Mouse (Mus musculus): ENCODE results near the gene Rabl6. TPM values are rescaled to one million over a fixed set of nuclear protein-coding genes. Genes with fewer than 3 reads are reported as not detected.

The Rabl6 gene
- polyA plus RNA-seq, 1 experiment from 2014 or later, result 61.6 TPM

DNA sequence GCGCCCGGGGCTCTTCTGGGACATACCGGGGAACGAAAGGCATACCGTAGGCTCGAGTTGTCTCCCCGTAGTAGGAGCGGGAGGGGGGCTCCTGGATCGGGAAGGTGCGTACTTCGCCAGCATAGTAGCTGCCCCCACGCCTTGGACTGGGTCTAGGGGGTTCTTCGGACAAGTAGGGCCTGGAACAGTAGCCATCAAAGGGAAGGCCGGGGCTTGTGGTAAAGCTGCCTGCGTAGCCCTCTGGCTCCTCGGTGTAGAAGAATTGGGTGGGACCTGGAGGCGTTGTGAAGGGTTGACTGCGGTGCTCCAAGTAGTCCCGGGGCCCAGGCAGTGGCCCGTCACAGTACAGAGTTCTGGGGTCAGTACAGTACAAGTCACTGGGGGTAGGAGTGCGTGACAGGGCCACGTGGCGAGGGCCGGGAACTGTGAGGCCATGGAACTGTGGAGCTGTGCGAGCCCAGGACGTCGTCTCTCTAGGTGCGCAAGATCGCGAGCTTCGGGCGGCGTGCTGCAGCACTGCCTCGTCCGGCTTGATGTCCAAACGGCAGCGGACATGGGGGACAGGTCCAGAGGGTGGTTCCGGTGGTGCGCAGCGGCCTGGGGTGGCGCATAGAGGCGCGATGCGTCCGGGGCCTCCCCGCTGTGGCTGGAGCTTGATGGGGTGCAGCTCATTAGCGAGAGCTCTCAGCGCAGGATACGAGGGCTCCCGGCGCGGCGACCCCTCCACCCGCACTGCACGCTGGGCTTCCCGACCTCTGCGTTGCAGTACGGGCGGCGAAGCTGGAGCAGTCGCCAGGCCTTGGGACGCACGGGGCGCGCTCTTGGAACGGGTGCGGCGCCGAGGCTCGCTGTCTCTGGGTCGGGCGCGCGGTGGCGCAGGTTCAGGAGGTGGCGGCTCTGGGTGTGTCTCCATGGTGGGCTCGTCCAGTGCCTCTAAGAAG is 29.3 kb downstream of the Rabl6 start:
- 8% methylated on average over 77 of the region's 77 CpGs for WGBS
- peaks cover 29% of the 10 kb centered on the region for H3K36me3 ChIP-seq (replicated peaks; ENCODE audit: control insufficient read depth, insufficient read depth)

DNA sequence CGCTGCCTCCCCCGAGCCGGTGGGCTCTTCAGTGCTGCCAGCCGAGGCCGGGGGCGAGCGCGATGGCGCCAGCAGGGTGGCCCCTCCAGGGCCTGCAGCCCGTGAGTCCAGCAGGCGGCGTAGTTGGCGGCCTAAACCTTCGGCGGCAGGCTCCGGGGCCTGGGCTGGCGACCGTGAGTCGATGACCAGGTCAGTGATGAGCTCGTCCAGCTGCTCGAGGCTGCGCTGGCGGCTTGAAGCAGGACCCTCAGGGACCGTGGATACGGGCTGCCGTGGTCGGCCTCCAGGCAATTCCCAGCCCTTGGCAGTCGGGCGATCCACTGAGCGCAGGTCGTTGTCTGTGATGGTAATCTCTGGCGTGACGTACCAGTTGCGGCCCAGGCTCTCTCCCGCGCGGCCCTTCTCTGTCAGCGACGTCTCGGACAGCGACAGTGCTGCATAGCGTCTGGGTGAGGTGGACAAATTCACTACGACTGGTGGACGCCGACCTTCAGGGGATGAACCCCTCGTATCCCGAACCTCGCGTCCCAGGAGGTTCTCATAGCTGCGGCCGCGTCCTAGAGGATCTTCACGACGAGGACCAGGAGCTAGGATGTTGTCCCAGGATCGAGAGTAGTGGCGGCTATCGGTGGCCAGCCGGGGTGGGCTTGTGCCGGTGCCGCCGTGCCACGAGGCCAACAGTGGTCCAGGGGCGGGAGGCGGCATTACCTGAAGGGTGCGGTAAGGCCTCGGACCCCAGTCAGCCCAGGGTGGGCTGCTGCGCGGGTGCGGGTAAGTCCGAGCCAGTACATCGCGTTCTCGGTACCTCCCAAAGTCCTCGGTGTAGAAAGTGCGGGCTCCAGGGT is 30.1 kb downstream of the Rabl6 start:
- Histone ChIP-seq H3K36me3 (replicated peaks; ENCODE audit: control insufficient read depth, insufficient read depth) (peaks cover 20% of the 10 kb centered on the region), H3K9me3 (ENCODE audit: control insufficient read depth, low read length) (no peaks in the 10 kb centered on the region), H3K4me1 (replicated peaks; ENCODE audit: control insufficient read depth, insufficient read depth, low read length) (peaks cover 51% of the 10 kb centered on the region), H3K4me2 (replicated peaks) (peak overlapping the region; percentile 19), H3K9ac (peak overlapping the region; percentile 31; the same call in 1 of the 2 replicates), H3K27ac (no peak overlapping the region), H3K27me3 (ENCODE audit: control insufficient read depth, insufficient read depth, low read length) (peaks cover 56% of the 10 kb centered on the region), H3K4me3 (replicated peaks; ENCODE audit: low read length) (peak overlapping the region; percentile 14)
- 8% methylated on average over 74 of the region's 75 CpGs for WGBS
- no peak for DNase-seq (ENCODE audit: low spot score)
- ATAC-seq (ENCODE audit: low FRiP score), result no peak

More for the DNA sequence above, 29.3 kb downstream of the Rabl6 start:
- H3K9me3 ChIP-seq (ENCODE audit: control insufficient read depth, low read length), result no peaks in the 10 kb centered on the region
- no peak for ATAC-seq (ENCODE audit: low FRiP score)
- no peak overlapping the region for H3K9ac ChIP-seq
- H3K4me3 ChIP-seq (replicated peaks; ENCODE audit: low read length), result peak overlapping the region; percentile 14
- DNase-seq (ENCODE audit: low spot score), result no peak
- H3K4me1 ChIP-seq (replicated peaks; ENCODE audit: control insufficient read depth, insufficient read depth, low read length), result peaks cover 42% of the 10 kb centered on the region
- no peak overlapping the region for H3K27ac ChIP-seq
- peaks cover 56% of the 10 kb centered on the region for H3K27me3 ChIP-seq (ENCODE audit: control insufficient read depth, insufficient read depth, low read length)
- H3K4me2 ChIP-seq (replicated peaks), result peak overlapping the region; percentile 33

DNA sequence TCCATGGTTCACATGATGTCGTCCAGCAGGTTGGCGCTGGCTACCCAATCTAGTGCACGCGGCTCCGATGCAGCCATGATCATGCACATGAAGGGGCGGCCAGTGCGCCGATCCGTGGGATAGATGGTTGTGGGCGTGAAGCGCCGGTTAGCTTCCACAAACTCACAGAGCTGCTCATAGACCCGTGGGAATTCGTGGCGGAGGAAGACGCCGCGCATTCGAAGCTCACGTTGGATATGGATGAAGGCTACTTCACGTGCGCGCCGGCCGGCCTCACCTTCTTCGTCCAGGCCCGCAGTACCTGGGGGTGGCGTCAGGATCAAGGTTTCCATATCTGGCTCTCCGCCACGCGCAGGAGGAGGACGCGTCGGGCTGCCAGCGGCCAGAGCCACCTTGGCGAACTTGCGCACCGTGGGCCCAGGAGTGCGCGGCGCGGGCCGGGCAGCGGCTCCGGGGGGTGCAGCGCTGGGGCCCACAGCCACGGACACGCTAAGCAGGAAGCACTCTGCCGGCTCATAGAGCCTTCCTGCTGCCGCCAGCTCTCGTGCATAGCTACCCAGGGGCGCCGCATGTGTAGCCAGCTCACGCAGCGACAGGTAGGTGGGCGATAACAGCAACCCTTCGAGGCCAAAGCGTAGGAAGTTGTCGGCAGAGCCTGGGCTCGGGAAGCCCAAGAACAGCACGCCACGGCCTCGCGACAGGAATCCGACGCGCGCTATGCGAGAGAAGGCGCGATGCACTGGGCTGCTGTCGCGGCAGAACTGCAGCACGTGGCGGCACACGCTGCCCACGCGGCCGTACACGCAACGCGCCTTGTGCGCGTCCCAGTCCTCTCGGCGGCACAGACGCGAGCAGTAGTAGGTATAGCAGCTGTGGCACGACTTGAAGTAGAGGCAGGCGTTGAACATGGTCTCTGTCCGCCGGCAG is 31.1 kb downstream of the Rabl6 start:
- Histone ChIP-seq H3K36me3 (replicated peaks; ENCODE audit: control insufficient read depth, insufficient read depth) (peaks cover 14% of the 10 kb centered on the region), H3K4me3 (replicated peaks; ENCODE audit: low read length) (peak overlapping the region; percentile 14), H3K9me3 (ENCODE audit: control insufficient read depth, low read length) (no peaks in the 10 kb centered on the region), H3K27me3 (ENCODE audit: control insufficient read depth, insufficient read depth, low read length) (peaks cover 56% of the 10 kb centered on the region), H3K27ac (no peak overlapping the region), H3K4me2 (replicated peaks) (peak overlapping the region; percentile 19), H3K4me1 (replicated peaks; ENCODE audit: control insufficient read depth, insufficient read depth, low read length) (peaks cover 43% of the 10 kb centered on the region), H3K9ac (no peak overlapping the region; the same call in 1 of the 2 replicates)
- no peak for ATAC-seq (ENCODE audit: low FRiP score)
- DNase-seq (ENCODE audit: low spot score), result no peak
- WGBS, result 16% methylated on average over 92 of the region's 92 CpGs

DNA sequence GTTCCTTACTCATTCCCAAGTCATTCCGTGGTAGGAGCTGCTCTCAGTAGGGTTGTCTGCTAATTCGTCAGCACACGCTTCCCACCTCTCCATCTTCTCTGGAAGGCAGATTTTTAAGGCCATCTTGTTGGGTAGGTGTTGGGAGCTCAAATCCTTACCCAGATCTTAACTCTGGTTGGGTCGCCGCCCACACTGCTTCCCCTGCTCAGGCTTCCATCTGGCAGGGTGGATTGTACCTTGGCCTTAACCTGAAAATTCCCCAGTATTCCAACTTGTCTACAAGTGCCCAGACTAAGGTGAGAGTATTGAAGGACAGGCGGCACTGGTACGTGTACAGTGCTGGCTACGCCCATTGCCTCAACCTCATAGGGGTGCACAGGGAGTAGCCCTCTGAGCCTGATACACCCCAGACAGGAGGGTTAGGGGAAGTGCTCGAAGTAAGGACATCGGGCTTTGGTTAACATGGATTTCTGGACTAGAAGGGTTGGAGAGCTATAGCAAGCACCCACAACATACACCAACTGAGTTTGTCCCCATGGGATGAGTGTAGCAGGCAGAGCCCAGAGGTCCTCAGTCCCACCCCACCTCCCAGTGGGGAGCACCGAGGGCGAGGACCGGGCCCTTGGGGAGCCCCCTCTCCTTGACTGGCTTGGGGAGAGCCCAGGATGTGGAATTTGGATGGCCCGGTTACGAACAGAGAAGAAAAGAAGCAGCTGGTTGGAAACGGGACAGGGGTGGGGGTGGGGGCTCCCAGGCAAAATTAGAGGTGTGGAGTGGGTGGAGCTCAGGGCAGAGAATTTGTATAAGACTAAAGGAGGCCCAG is 32.1 kb downstream of the Rabl6 start:
- Histone ChIP-seq H3K36me3 (replicated peaks; ENCODE audit: control insufficient read depth, insufficient read depth) (peaks cover 14% of the 10 kb centered on the region), H3K4me3 (replicated peaks; ENCODE audit: low read length) (no peak overlapping the region), H3K4me2 (replicated peaks) (no peak overlapping the region; the same call in 1 of the 2 replicates), H3K9ac (no peak overlapping the region), H3K27me3 (ENCODE audit: control insufficient read depth, insufficient read depth, low read length) (peaks cover 56% of the 10 kb centered on the region), H3K4me1 (replicated peaks; ENCODE audit: control insufficient read depth, insufficient read depth, low read length) (peaks cover 40% of the 10 kb centered on the region), H3K27ac (no peak overlapping the region), H3K9me3 (ENCODE audit: control insufficient read depth, low read length) (no peaks in the 10 kb centered on the region)
- WGBS, result 72% methylated on average over 16 of the region's 16 CpGs
- ATAC-seq (ENCODE audit: low FRiP score), result no peak
- DNase-seq (ENCODE audit: low spot score), result no peak

DNA sequence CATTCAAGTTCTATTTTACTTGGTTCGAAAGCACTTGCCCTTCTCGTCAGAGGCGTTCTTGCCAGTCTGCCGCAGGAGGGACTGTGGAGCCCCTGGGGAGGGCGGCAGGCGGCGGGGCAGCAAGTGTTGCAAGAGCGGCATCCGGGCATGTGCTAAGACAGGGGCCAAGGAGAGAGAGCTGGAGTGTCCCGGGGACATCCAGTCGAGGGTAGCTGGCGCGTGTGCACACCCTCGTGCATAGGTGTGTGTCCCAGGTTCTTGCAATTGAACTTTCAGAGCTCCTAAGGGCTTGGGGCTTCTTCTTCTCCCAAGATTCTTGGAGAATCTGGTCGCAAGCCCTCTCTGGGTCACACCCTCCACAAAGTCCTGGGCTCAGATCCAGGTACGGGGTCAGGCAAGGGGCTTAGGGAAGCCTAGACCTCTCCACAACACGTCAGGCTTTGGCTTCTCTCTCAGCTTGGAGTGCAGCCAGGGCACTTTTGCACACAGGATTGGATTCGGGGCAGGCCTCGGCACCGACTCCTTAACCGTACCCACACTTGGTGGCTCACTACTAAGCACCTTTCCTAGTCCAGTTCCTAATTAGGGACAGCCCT is 32.8 kb downstream of the Rabl6 start:
- no peak for ATAC-seq (ENCODE audit: low FRiP score)
- Histone ChIP-seq H3K4me1 (replicated peaks; ENCODE audit: control insufficient read depth, insufficient read depth, low read length) (peaks cover 33% of the 10 kb centered on the region), H3K27me3 (ENCODE audit: control insufficient read depth, insufficient read depth, low read length) (peaks cover 52% of the 10 kb centered on the region), H3K36me3 (replicated peaks; ENCODE audit: control insufficient read depth, insufficient read depth) (peaks cover 14% of the 10 kb centered on the region), H3K4me2 (replicated peaks) (peak overlapping the region; percentile 90), H3K27ac (peak overlapping the region; percentile 85), H3K9ac (peak overlapping the region; percentile 56), H3K4me3 (replicated peaks; ENCODE audit: low read length) (peak overlapping the region; percentile 51), H3K9me3 (ENCODE audit: control insufficient read depth, low read length) (no peaks in the 10 kb centered on the region)
- no peak for DNase-seq (ENCODE audit: low spot score)
- WGBS, result 15% methylated on average over 21 of the region's 21 CpGs

DNA sequence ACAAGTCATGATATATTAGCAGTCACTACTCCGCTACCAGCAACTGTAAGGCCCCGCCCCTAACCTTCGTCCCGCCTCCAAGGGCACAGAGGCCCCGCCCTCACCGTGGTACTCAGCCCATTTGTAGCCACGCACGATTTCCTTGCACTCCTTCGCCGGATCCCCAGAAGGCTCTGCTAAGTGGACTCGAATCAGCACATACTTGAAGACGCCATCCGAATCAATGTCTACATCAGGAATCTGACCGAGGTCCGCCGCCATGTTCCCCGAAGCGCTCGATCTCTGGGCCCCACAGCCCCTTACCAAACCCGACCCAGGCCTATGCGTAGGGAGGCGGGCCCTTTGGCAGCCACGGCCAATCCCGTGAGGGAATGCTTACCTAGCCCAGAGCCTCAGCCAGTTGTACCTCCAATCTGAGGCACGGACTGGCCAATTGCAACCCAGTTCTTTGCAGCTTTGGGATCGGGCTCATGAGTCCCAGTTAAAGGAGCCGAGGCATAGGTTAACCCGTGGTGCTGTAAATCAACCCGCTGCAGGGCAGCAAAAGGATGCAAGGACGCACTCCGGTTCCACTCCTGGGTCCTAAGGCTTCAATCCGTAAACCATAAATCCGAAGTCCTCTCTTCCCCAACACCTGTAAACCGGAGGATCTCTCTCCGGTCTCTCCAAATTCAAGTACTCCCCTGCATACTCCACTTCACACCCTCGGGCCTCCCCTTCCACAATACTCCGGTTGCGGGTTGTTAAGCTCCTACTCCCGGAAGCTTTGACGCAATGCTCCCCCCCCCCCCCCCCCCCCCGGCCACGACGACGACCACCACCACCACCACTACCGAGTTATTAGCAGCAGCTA is 33.5 kb downstream of the Rabl6 start, which contains the start of the genes Mamdc4 and Phpt1:
TSS of gene Mamdc4 (minus strand) at position 267 of the 853 bp plus-strand sequence.
TSS of gene Phpt1 (minus strand) at position 646 of the 853 bp plus-strand sequence.
- WGBS, result under 1% methylated on average over 42 of the region's 45 CpGs
- peaks cover 28% of the 10 kb centered on the region for H3K4me1 ChIP-seq (replicated peaks; ENCODE audit: control insufficient read depth, insufficient read depth, low read length)
- peaks cover 16% of the 10 kb centered on the region for H3K36me3 ChIP-seq (replicated peaks; ENCODE audit: control insufficient read depth, insufficient read depth)
- no peaks in the 10 kb centered on the region for H3K9me3 ChIP-seq (ENCODE audit: control insufficient read depth, low read length)
- DNase-seq (ENCODE audit: low spot score) (peak; percentile 97), ATAC-seq (ENCODE audit: low FRiP score) (peak; percentile 99)
- peak within 1 kb of the TSS; percentile 90 for H3K4me2 ChIP-seq (replicated peaks)
- peak within 1 kb of the TSS; percentile 56 for H3K9ac ChIP-seq
- peak within 1 kb of the TSS; percentile 51 for H3K4me3 ChIP-seq (replicated peaks; ENCODE audit: low read length)
- H3K27me3 ChIP-seq (ENCODE audit: control insufficient read depth, insufficient read depth, low read length), result peaks cover 44% of the 10 kb centered on the region
- H3K27ac ChIP-seq, result peak within 1 kb of the TSS; percentile 85

DNA sequence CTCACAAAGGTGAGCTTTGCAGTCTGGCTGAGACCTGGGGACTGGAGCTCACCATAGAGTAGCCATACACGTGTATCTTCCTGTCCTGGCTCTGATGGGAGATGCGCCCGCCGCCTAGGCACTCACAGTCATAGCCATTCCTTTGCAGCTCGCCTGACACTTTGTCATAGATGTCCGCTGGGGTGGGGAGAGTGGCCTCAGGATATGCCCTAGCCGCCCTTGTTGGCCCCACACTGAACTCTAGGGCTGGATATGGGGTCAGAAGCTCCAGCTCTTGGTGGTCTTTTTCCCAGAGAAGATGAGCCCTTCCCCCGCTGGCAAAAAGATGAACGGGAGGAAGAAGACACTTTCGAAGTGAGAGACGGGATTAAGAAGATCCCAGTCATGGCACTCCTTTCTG is 34.2 kb downstream of the Rabl6 start:
- no peaks in the 10 kb centered on the region for H3K9me3 ChIP-seq (ENCODE audit: control insufficient read depth, low read length)
- ATAC-seq (ENCODE audit: low FRiP score), result no peak
- H3K27ac ChIP-seq, result peak overlapping the region; percentile 85
- 21% methylated on average over 11 of the region's 11 CpGs for WGBS
- H3K36me3 ChIP-seq (replicated peaks; ENCODE audit: control insufficient read depth, insufficient read depth), result peaks cover 23% of the 10 kb centered on the region
- peak overlapping the region; percentile 90 for H3K4me2 ChIP-seq (replicated peaks)
- peak overlapping the region; percentile 51 for H3K4me3 ChIP-seq (replicated peaks; ENCODE audit: low read length)
- no peak for DNase-seq (ENCODE audit: low spot score)
- peaks cover 21% of the 10 kb centered on the region for H3K4me1 ChIP-seq (replicated peaks; ENCODE audit: control insufficient read depth, insufficient read depth, low read length)
- H3K9ac ChIP-seq, result peak overlapping the region; percentile 55
- peaks cover 38% of the 10 kb centered on the region for H3K27me3 ChIP-seq (ENCODE audit: control insufficient read depth, insufficient read depth, low read length)

All from hindbrain, embryonic 14.5 days (tissue).